ENCODE assay signal across 8 mouse cellular contexts in genomic region chr2:73263172-73263765, GRCm38 (mm10). TPM values are rescaled to one million over a fixed set of nuclear protein-coding genes. Genes with fewer than 3 reads are reported as not detected.
DNase-seq lines count a peak whose midpoint lies in the region; ATAC-seq lines count a peak whose summit lies in the region.

No protein-coding gene starts in this region.

- ATAC-seq in heart, embryonic 13.5 days (ENCODE audit: extremely low read depth, insufficient number of reproducible peaks, low FRiP score, low TSS enrichment), result no peak
- ATAC-seq in hindbrain, embryonic 14.5 days (ENCODE audit: low FRiP score), result no peak
- no peak for ATAC-seq in midbrain, embryonic 14.5 days (ENCODE audit: low FRiP score, low TSS enrichment)

- peak overlapping the region; percentile 84 for H3K4me2 ChIP-seq in heart, embryonic 13.5 days
- H3K4me2 ChIP-seq in hindbrain, embryonic 14.5 days (replicated peaks), result peak overlapping the region; percentile 45
- peak overlapping the region; percentile 48 for H3K4me2 ChIP-seq in midbrain, embryonic 14.5 days (ENCODE audit: low read length)

- DNase-seq in heart, adult 11 months, result no peak
- DNase-seq in embryo, embryonic 9.5 days (ENCODE audit: extremely low spot score), result peak; percentile 4
- no peak for DNase-seq in hindbrain, embryonic 14.5 days (ENCODE audit: low spot score)
- DNase-seq in midbrain, embryonic 14.5 days, result peak; percentile 43
- DNase-seq in spleen, postnatal 10 days (ENCODE audit: low spot score in 2 of 2), result no peak
- no peak for DNase-seq in c-Kit-positive CD71-positive TER-119-positive erythroid progenitor cells, embryonic 14.5 days (ENCODE audit: low spot score)
- no peak for DNase-seq in layer of hippocampus, postnatal 14 days (ENCODE audit: low spot score in 2 of 2)

- H3K36me3 ChIP-seq in heart, embryonic 13.5 days, result no peaks in the 10 kb centered on the region
- H3K36me3 ChIP-seq in hindbrain, embryonic 14.5 days (replicated peaks; ENCODE audit: control insufficient read depth, insufficient read depth), result no peaks in the 10 kb centered on the region
- no peaks in the 10 kb centered on the region for H3K36me3 ChIP-seq in midbrain, embryonic 14.5 days (ENCODE audit: control insufficient read depth, insufficient read depth, low read length)

- WGBS in heart, embryonic 13.5 days, result 11% methylated on average over 16 of the region's 16 CpGs
- WGBS in hindbrain, embryonic 14.5 days, result 10% methylated on average over 16 of the region's 16 CpGs
- 6% methylated on average over 16 of the region's 16 CpGs for WGBS in midbrain, embryonic 14.5 days

- H3K4me1 ChIP-seq in heart, embryonic 13.5 days, result peaks cover 27% of the 10 kb centered on the region
- H3K4me1 ChIP-seq in hindbrain, embryonic 14.5 days (replicated peaks; ENCODE audit: control insufficient read depth, insufficient read depth, low read length), result peaks cover 4% of the 10 kb centered on the region; the same call in 1 of the 2 replicates
- H3K4me1 ChIP-seq in midbrain, embryonic 14.5 days (ENCODE audit: control insufficient read depth, insufficient read depth, low read length), result peaks cover 6% of the 10 kb centered on the region; the same call in 1 of the 2 replicates

- H3K4me3 ChIP-seq in heart, embryonic 13.5 days, result peak overlapping the region; percentile 55
- peak overlapping the region; percentile 23 for H3K4me3 ChIP-seq in hindbrain, embryonic 14.5 days (replicated peaks; ENCODE audit: low read length)
- H3K4me3 ChIP-seq in midbrain, embryonic 14.5 days (replicated peaks; ENCODE audit: low read depth, low read length), result peak overlapping the region; percentile 22

- no peak overlapping the region for H3K27ac ChIP-seq in heart, embryonic 13.5 days (replicated peaks)
- H3K27ac ChIP-seq in hindbrain, embryonic 14.5 days, result no peak overlapping the region
- no peak overlapping the region for H3K27ac ChIP-seq in midbrain, embryonic 14.5 days (replicated peaks; ENCODE audit: low read depth, low read length)

- H3K27me3 ChIP-seq in heart, embryonic 13.5 days (replicated peaks), result peaks cover 64% of the 10 kb centered on the region
- H3K27me3 ChIP-seq in hindbrain, embryonic 14.5 days (ENCODE audit: control insufficient read depth, insufficient read depth, low read length), result peaks cover 66% of the 10 kb centered on the region
- H3K27me3 ChIP-seq in midbrain, embryonic 14.5 days (ENCODE audit: control insufficient read depth, insufficient read depth, low read length), result peaks cover 61% of the 10 kb centered on the region

- H3K9me3 ChIP-seq in heart, embryonic 13.5 days, result peaks cover 3% of the 10 kb centered on the region; the same call in 1 of the 2 replicates
- no peaks in the 10 kb centered on the region for H3K9me3 ChIP-seq in hindbrain, embryonic 14.5 days (ENCODE audit: control insufficient read depth, low read length)
- no peaks in the 10 kb centered on the region for H3K9me3 ChIP-seq in midbrain, embryonic 14.5 days (ENCODE audit: control insufficient read depth, low read length)

- H3K9ac ChIP-seq in heart, embryonic 13.5 days, result peak overlapping the region; percentile 73
- no peak overlapping the region for H3K9ac ChIP-seq in hindbrain, embryonic 14.5 days
- H3K9ac ChIP-seq in midbrain, embryonic 14.5 days (replicated peaks; ENCODE audit: low read length), result no peak overlapping the region

RNA-seq across cellular contexts. Expression of gene Sp9, which starts 8.5 kb away (rescaled TPM):
- polyA plus RNA-seq in heart, embryonic 13.5 days (2015; fragmentation: Nextera tagmentation; extraction: Ambion mirVana), result 0.04 TPM in 1 of 2 replicates, not detected in the other
- 1.3 and 1.9 TPM in 2 replicates for polyA plus RNA-seq in hindbrain, embryonic 14.5 days (2014; fragmentation: Nextera tagmentation; extraction: Ambion mirVana)
- 2.2 and 2.8 TPM in 2 replicates for polyA plus RNA-seq in midbrain, embryonic 14.5 days (2014; fragmentation: Nextera tagmentation; extraction: Ambion mirVana)
- 1 to 10 TPM; 4.6 to 4.8 TPM for total RNA-seq in layer of hippocampus, postnatal 14 days (2021)

RNA-seq across cellular contexts. Expression of gene Ola1, which starts 44.5 kb away (rescaled TPM):
- polyA plus RNA-seq in heart, embryonic 13.5 days (2015; fragmentation: Nextera tagmentation; extraction: Ambion mirVana), result 64.1 and 69.6 TPM in 2 replicates
- 100 and 103 TPM in 2 replicates for polyA plus RNA-seq in hindbrain, embryonic 14.5 days (2014; fragmentation: Nextera tagmentation; extraction: Ambion mirVana)
- polyA plus RNA-seq in midbrain, embryonic 14.5 days (2014; fragmentation: Nextera tagmentation; extraction: Ambion mirVana), result 85.3 and 91.9 TPM in 2 replicates
- 100 to 1,000 TPM; 120 to 128 TPM for total RNA-seq in layer of hippocampus, postnatal 14 days (2021)

RNA-seq across cellular contexts. Expression of gene Scrn3, which starts 49.1 kb away (rescaled TPM):
- polyA plus RNA-seq in heart, embryonic 13.5 days (2015; fragmentation: Nextera tagmentation; extraction: Ambion mirVana), result 12.0 and 14.3 TPM in 2 replicates
- polyA plus RNA-seq in hindbrain, embryonic 14.5 days (2014; fragmentation: Nextera tagmentation; extraction: Ambion mirVana), result 6.9 and 7.0 TPM in 2 replicates
- 4.2 and 7.9 TPM in 2 replicates for polyA plus RNA-seq in midbrain, embryonic 14.5 days (2014; fragmentation: Nextera tagmentation; extraction: Ambion mirVana)
- 10 to 100 TPM; 15.0 to 16.8 TPM for total RNA-seq in layer of hippocampus, postnatal 14 days (2021)

RNA-seq across cellular contexts. Expression of gene Cir1, which starts 49.2 kb away (rescaled TPM):
- 14.5 and 16.9 TPM in 2 replicates for polyA plus RNA-seq in heart, embryonic 13.5 days (2015; fragmentation: Nextera tagmentation; extraction: Ambion mirVana)
- 26.5 and 28.0 TPM in 2 replicates for polyA plus RNA-seq in hindbrain, embryonic 14.5 days (2014; fragmentation: Nextera tagmentation; extraction: Ambion mirVana)
- 26.4 and 30.1 TPM in 2 replicates for polyA plus RNA-seq in midbrain, embryonic 14.5 days (2014; fragmentation: Nextera tagmentation; extraction: Ambion mirVana)
- total RNA-seq in layer of hippocampus, postnatal 14 days (2021), result 10 to 100 TPM; 25.7 to 25.9 TPM

Comparison
In these comparisons a context has a peak if more than half of its experiments do, and no peak if none do; other contexts are left out.
1. DNase-seq: peak in embryo, embryonic 9.5 days (single experiment) and midbrain, embryonic 14.5 days (single experiment); none in heart, adult 11 months (single experiment), hindbrain, embryonic 14.5 days (single experiment), spleen, postnatal 10 days (0 of 2), c-Kit-positive CD71-positive TER-119-positive erythroid progenitor cells, embryonic 14.5 days (single experiment) and layer of hippocampus, postnatal 14 days (0 of 2).
2. Peak in every context shown above with its lines, with median percentiles within 50 percentile points of each other: H3K4me2 ChIP-seq and H3K4me3 ChIP-seq.